Mouse (Mus musculus) neural tube, embryonic 14.5 days (tissue): Measurements from ENCODE around the gene Ppp1r12a. TPM values are rescaled to one million over a fixed set of nuclear protein-coding genes. Genes with fewer than 3 reads are reported as not detected.

Experiments used
- ATAC-seq: fragments of 200-750 bp; cut with Nextera tagmentation; 2 replicates; pipeline ENCODE4 v1.8.0; 2017; ENCODE audit warnings: low read depth, mild to moderate bottlenecking, moderate TSS enrichment, moderate library complexity
- H3K27ac ChIP-seq: fragments of 300-500 bp; sonication (generic); 2 replicates; pipeline ENCODE4 v1.5.1; 2014; ENCODE audit warnings: low read depth, mild to moderate bottlenecking, control low read depth, low read length, moderate library complexity, mixed read lengths
- H3K27me3 ChIP-seq: fragments of 300-500 bp; sonication (generic); 2 replicates; pipeline ENCODE4 v1.6.1; 2014; ENCODE audit warnings: low read length; ENCODE audit not compliant: control insufficient read depth, insufficient read depth
- H3K36me3 ChIP-seq: fragments of 300-500 bp; sonication (generic); 2 replicates; pipeline ENCODE4 v1.6.1; 2014; ENCODE audit warnings: low read length, mixed read lengths; ENCODE audit not compliant: control insufficient read depth, insufficient read depth
- H3K4me1 ChIP-seq: fragments of 300-500 bp; sonication (generic); 2 replicates; pipeline ENCODE4 v1.6.1; 2014; ENCODE audit warnings: low read length; ENCODE audit not compliant: control insufficient read depth, insufficient read depth
- H3K4me2 ChIP-seq: fragments of 300-500 bp; sonication (generic); 2 replicates; pipeline ENCODE4 v1.6.1; 2014; ENCODE audit warnings: mild to moderate bottlenecking, low read depth, low read length, control low read depth
- H3K4me3 ChIP-seq: fragments of 300-500 bp; sonication (generic); 2 replicates; pipeline ENCODE4 v1.5.1; 2014; ENCODE audit warnings: low read depth, low read length, control low read depth, mixed read lengths
- H3K9ac ChIP-seq: fragments of 300-500 bp; sonication (generic); replicated peaks from 2 replicates; pipeline ENCODE4 v1.6.1; 2014; ENCODE audit warnings: low read depth, mild to moderate bottlenecking, control low read depth, low read length, mixed read lengths
- H3K9me3 ChIP-seq: fragments of 300-500 bp; sonication (generic); 2 replicates; pipeline ENCODE4 v1.6.1; 2016; ENCODE audit warnings: low read length; ENCODE audit not compliant: control insufficient read depth
- WGBS: fragments of 180-500 bp; shearing (Covaris S2); extraction: QIAGEN DNeasy Blood & Tissue Kit; methylation state at CpG from one replicate; pipeline ENCODE4 v1.1.7; 2014; 5-methylcytosine and 5-hydroxymethylcytosine counted together
- polyA plus RNA-seq: library from polyadenylated mRNA; unstranded; fragments of >200 nt; fragmentation: Nextera tagmentation; extraction: Ambion mirVana; gene quantifications from 2 replicates; pipeline ENCODE4 v1.2.1, GENCODE M21; 2014

The Ppp1r12a gene
- polyA plus RNA-seq, 1 experiment from 2014 or later = 81.7 TPM

DNA sequence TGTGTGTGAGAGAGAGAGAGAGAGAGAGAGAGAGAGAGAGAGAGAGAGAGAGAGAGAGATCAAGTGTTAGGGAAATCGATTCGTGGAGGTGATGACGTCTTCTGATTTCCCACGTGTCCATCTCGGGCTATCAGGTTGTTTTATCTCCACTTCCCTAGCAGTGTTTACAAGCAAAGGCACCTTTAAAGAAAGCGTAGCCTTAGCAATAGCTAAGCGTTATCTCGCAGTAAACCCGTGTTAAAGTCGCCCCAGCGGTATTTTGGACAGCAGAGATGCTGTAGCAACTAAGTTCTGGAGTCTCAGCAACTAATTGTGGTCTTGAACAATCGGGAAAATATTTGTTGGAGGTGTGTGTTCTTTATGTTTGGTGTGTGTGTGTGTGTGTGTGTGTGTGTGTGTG is 171.6 kb downstream of the Ppp1r12a start:
- Histone ChIP-seq H3K27me3 (peaks cover 2% of the 10 kb centered on the region; the same call in 1 of the 2 replicates), H3K27ac (no peak overlapping the region), H3K4me3 (peak overlapping the region; percentile 76; the same call in 1 of the 2 replicates), H3K4me2 (peak overlapping the region; percentile 96), H3K36me3 (no peaks in the 10 kb centered on the region), H3K9me3 (no peaks in the 10 kb centered on the region), H3K4me1 (peaks cover 4% of the 10 kb centered on the region; the same call in 1 of the 2 replicates), H3K9ac (no peak overlapping the region)
- ATAC-seq = no peak
- WGBS = 3% methylated on average over 12 of the region's 12 CpGs

Other genes starting within 250 kb of the Ppp1r12a start
- 3.8 and 4.1 TPM in 2 replicates for gene Pawr, start 169.9 kb downstream of the Ppp1r12a start, polyA plus RNA-seq